Mouse (Mus musculus) neural tube, embryonic 14.5 days (tissue): Measurements from ENCODE around the gene Adap1. TPM values are rescaled to one million over a fixed set of nuclear protein-coding genes. Genes with fewer than 3 reads are reported as not detected.

Experiments
- ATAC-seq: fragments of 200-750 bp; cut with Nextera tagmentation; 2 replicates; pipeline ENCODE4 v1.8.0; 2017; ENCODE audit warnings: low read depth, mild to moderate bottlenecking, moderate TSS enrichment, moderate library complexity
- H3K27ac ChIP-seq: fragments of 300-500 bp; sonication (generic); 2 replicates; pipeline ENCODE4 v1.5.1; 2014; ENCODE audit warnings: low read depth, mild to moderate bottlenecking, control low read depth, low read length, moderate library complexity, mixed read lengths
- H3K27me3 ChIP-seq: fragments of 300-500 bp; sonication (generic); 2 replicates; pipeline ENCODE4 v1.6.1; 2014; ENCODE audit warnings: low read length; ENCODE audit not compliant: control insufficient read depth, insufficient read depth
- H3K36me3 ChIP-seq: fragments of 300-500 bp; sonication (generic); 2 replicates; pipeline ENCODE4 v1.6.1; 2014; ENCODE audit warnings: low read length, mixed read lengths; ENCODE audit not compliant: control insufficient read depth, insufficient read depth
- H3K4me1 ChIP-seq: fragments of 300-500 bp; sonication (generic); 2 replicates; pipeline ENCODE4 v1.6.1; 2014; ENCODE audit warnings: low read length; ENCODE audit not compliant: control insufficient read depth, insufficient read depth
- H3K4me2 ChIP-seq: fragments of 300-500 bp; sonication (generic); 2 replicates; pipeline ENCODE4 v1.6.1; 2014; ENCODE audit warnings: mild to moderate bottlenecking, low read depth, low read length, control low read depth
- H3K4me3 ChIP-seq: fragments of 300-500 bp; sonication (generic); 2 replicates; pipeline ENCODE4 v1.5.1; 2014; ENCODE audit warnings: low read depth, low read length, control low read depth, mixed read lengths
- H3K9ac ChIP-seq: fragments of 300-500 bp; sonication (generic); replicated peaks from 2 replicates; pipeline ENCODE4 v1.6.1; 2014; ENCODE audit warnings: low read depth, mild to moderate bottlenecking, control low read depth, low read length, mixed read lengths
- H3K9me3 ChIP-seq: fragments of 300-500 bp; sonication (generic); 2 replicates; pipeline ENCODE4 v1.6.1; 2016; ENCODE audit warnings: low read length; ENCODE audit not compliant: control insufficient read depth
- WGBS: fragments of 180-500 bp; shearing (Covaris S2); extraction: QIAGEN DNeasy Blood & Tissue Kit; methylation state at CpG from one replicate; pipeline ENCODE4 v1.1.7; 2014; 5-methylcytosine and 5-hydroxymethylcytosine counted together
- polyA plus RNA-seq: library from polyadenylated mRNA; unstranded; fragments of >200 nt; fragmentation: Nextera tagmentation; extraction: Ambion mirVana; gene quantifications from 2 replicates; pipeline ENCODE4 v1.2.1, GENCODE M21; 2014

Gene Adap1
- polyA plus RNA-seq, 1 experiment from 2014 or later: 64.6 TPM

GRCm38 (mm10) chr5:139253301-139253741 lies 72.1 kb downstream of the Adap1 start:
- Histone ChIP-seq H3K9me3 (no peaks in the 10 kb centered on the region), H3K27ac (peak overlapping the region; percentile 90), H3K36me3 (peaks cover 15% of the 10 kb centered on the region), H3K4me3 (peak overlapping the region; percentile 74), H3K9ac (peak overlapping the region; percentile 84), H3K27me3 (no peaks in the 10 kb centered on the region), H3K4me2 (peak overlapping the region; percentile 95), H3K4me1 (peaks cover 10% of the 10 kb centered on the region)
- no peak for ATAC-seq
- WGBS: 7% methylated on average over 6 of the region's 6 CpGs

- H3K4me3 ChIP-seq: peak overlapping the region; percentile 74
- ATAC-seq: no peak
- no peaks in the 10 kb centered on the region for H3K27me3 ChIP-seq
- peaks cover 10% of the 10 kb centered on the region for H3K4me1 ChIP-seq
- WGBS: 0% methylated on average over 7 of the region's 7 CpGs
- H3K9me3 ChIP-seq: no peaks in the 10 kb centered on the region
- peak overlapping the region; percentile 84 for H3K9ac ChIP-seq
- H3K27ac ChIP-seq: peak overlapping the region; percentile 90
- H3K4me2 ChIP-seq: peak overlapping the region; percentile 95
- H3K36me3 ChIP-seq: peaks cover 19% of the 10 kb centered on the region
Measured at GRCm38 (mm10) chr5:139252910-139253245, 72.5 kb downstream of the Adap1 start.

- Histone ChIP-seq H3K4me2 (peak within 1 kb of the TSS; percentile 95), H3K4me1 (peaks cover 10% of the 10 kb centered on the region), H3K27me3 (no peaks in the 10 kb centered on the region), H3K27ac (peak within 1 kb of the TSS; percentile 90), H3K36me3 (peaks cover 25% of the 10 kb centered on the region), H3K4me3 (peak within 1 kb of the TSS; percentile 74), H3K9me3 (no peaks in the 10 kb centered on the region), H3K9ac (peak within 1 kb of the TSS; percentile 84)
- under 1% methylated on average over 83 of the region's 90 CpGs for WGBS
- ATAC-seq: peak; percentile 95
Measured at GRCm38 (mm10) chr5:139252081-139252909, 73.1 kb downstream of the Adap1 start, which contains the start of gene Get4. TSS of gene Get4 (plus strand) at chr5:139252324.

GRCm38 (mm10) chr5:139251736-139252080 lies 73.7 kb downstream of the Adap1 start:
- peaks cover 31% of the 10 kb centered on the region for H3K36me3 ChIP-seq
- peaks cover 10% of the 10 kb centered on the region for H3K4me1 ChIP-seq
- peak overlapping the region; percentile 66 for H3K9ac ChIP-seq
- peak overlapping the region; percentile 74 for H3K4me3 ChIP-seq
- H3K4me2 ChIP-seq: peak overlapping the region; percentile 72
- peak overlapping the region; percentile 90 for H3K27ac ChIP-seq
- ATAC-seq: peak; percentile 36
- 0% methylated on average over 8 of the region's 8 CpGs for WGBS
- no peaks in the 10 kb centered on the region for H3K27me3 ChIP-seq
- H3K9me3 ChIP-seq: no peaks in the 10 kb centered on the region

GRCm38 (mm10) chr5:139251279-139251678 lies 74.1 kb downstream of the Adap1 start:
- H3K4me3 ChIP-seq: peak overlapping the region; percentile 74; the same call in 1 of the 2 replicates
- ATAC-seq: no peak
- H3K9ac ChIP-seq: peak overlapping the region; percentile 66; the same call in 1 of the 2 replicates
- H3K36me3 ChIP-seq: peaks cover 32% of the 10 kb centered on the region
- H3K9me3 ChIP-seq: no peaks in the 10 kb centered on the region
- H3K4me2 ChIP-seq: peak overlapping the region; percentile 72
- no peak overlapping the region; the same call in 1 of the 2 replicates for H3K27ac ChIP-seq
- WGBS: 83% methylated on average over 7 of the region's 7 CpGs
- peaks cover 10% of the 10 kb centered on the region for H3K4me1 ChIP-seq
- H3K27me3 ChIP-seq: no peaks in the 10 kb centered on the region

GRCm38 (mm10) chr5:139248846-139249245 lies 76.6 kb downstream of the Adap1 start:
- 88% methylated on average over 3 of the region's 3 CpGs for WGBS
- Histone ChIP-seq H3K4me1 (peaks cover 8% of the 10 kb centered on the region), H3K27me3 (no peaks in the 10 kb centered on the region), H3K27ac (no peak overlapping the region), H3K9me3 (no peaks in the 10 kb centered on the region), H3K9ac (no peak overlapping the region), H3K36me3 (peaks cover 51% of the 10 kb centered on the region), H3K4me2 (no peak overlapping the region), H3K4me3 (no peak overlapping the region)
- no peak for ATAC-seq

- WGBS: 98% methylated on average over 3 of the region's 3 CpGs
- Histone ChIP-seq H3K27ac (no peak overlapping the region), H3K9ac (no peak overlapping the region), H3K27me3 (no peaks in the 10 kb centered on the region), H3K4me1 (no peaks in the 10 kb centered on the region), H3K4me3 (no peak overlapping the region), H3K4me2 (no peak overlapping the region), H3K9me3 (no peaks in the 10 kb centered on the region), H3K36me3 (peaks cover 59% of the 10 kb centered on the region)
- no peak for ATAC-seq
Measured at GRCm38 (mm10) chr5:139247767-139248166, 77.7 kb downstream of the Adap1 start.

GRCm38 (mm10) chr5:139243384-139243783 lies 82.0 kb downstream of the Adap1 start:
- Histone ChIP-seq H3K36me3 (peaks cover 78% of the 10 kb centered on the region), H3K9me3 (no peaks in the 10 kb centered on the region), H3K9ac (no peak overlapping the region), H3K4me3 (no peak overlapping the region), H3K4me2 (no peak overlapping the region), H3K27me3 (no peaks in the 10 kb centered on the region), H3K4me1 (no peaks in the 10 kb centered on the region), H3K27ac (no peak overlapping the region)
- no peak for ATAC-seq
- 74% methylated on average over 1 of the region's 1 CpGs for WGBS

GRCm38 (mm10) chr5:139241022-139241761 lies 84.2 kb downstream of the Adap1 start:
- H3K4me3 ChIP-seq: no peak overlapping the region
- ATAC-seq: no peak
- no peak overlapping the region for H3K9ac ChIP-seq
- 94% methylated on average over 15 of the region's 15 CpGs for WGBS
- H3K36me3 ChIP-seq: peaks cover 79% of the 10 kb centered on the region
- no peak overlapping the region for H3K4me2 ChIP-seq
- no peaks in the 10 kb centered on the region for H3K4me1 ChIP-seq
- no peaks in the 10 kb centered on the region for H3K9me3 ChIP-seq
- no peaks in the 10 kb centered on the region for H3K27me3 ChIP-seq
- H3K27ac ChIP-seq: no peak overlapping the region
